Mouse (Mus musculus): ENCODE measurements around the gene Cela1. TPM values are rescaled to one million over a fixed set of nuclear protein-coding genes. Genes with fewer than 3 reads are reported as not detected.

Gene Cela1
- polyA plus RNA-seq, 1 experiment from 2014 or later, result 1.2 TPM

DNA sequence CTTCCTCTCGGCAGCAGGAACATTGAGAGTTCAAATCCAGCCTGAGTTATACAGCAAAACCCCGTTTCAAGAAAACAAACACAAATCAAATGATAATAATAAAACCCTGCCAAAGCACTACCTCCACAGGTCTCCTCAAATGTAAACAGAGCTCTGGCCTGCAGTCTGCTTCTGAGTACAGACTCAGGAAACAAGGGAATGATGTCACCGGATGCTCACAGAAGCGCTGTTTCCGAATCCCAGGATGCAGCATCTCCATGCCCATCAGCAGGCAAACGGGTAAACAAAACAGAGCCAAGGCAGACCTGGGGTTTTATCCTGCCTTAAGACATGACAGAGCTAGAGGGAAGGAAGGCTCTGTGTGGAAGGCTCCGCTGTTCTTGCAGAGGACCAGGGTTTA lies 58.9 kb downstream of the Cela1 start:
- Histone ChIP-seq H3K9ac (no peak overlapping the region), H3K36me3 (no peaks in the 10 kb centered on the region), H3K4me1 (replicated peaks) (no peaks in the 10 kb centered on the region), H3K4me3 (no peak overlapping the region), H3K9me3 (no peaks in the 10 kb centered on the region), H3K4me2 (no peak overlapping the region), H3K27me3 (0 out of 2 replicates have a peak, but pooled peaks cover 6% of the 10 kb centered on the region), H3K27ac (replicated peaks) (no peak overlapping the region)
- ATAC-seq (ENCODE audit: low FRiP score, low read depth), result no peak
- WGBS, result 61% methylated on average over 7 of the region's 7 CpGs

DNA sequence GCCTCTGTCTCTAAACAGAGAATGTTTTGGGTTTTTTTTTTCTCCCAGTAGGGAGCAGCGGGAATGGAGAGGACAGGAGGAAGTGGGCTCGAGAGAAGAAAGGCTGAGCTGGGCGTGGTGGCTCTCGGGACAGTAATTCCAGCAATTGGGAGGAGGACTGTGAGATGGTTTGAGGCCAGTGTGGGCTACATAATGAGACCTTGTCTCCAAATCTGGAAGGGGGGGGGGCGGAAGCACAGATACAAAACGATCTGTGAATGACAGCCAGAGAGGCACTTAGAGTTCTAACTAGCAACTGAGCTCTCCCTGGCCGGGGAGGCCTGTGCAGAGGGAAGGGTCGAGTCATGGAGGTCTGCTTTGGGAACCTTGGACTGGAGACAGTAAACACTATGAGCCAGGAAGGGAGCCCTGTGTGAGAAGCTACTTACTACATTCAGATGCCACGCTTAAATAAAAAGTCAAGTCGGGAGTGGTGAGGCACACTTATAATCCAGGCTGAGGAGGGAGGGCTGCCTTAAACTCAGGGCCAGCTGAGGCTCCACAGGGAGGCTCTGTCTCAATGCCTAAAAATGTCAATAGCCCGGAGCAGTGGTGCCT lies 59.8 kb downstream of the Cela1 start:
- H3K4me2 ChIP-seq, result no peak overlapping the region
- H3K4me1 ChIP-seq (replicated peaks), result no peaks in the 10 kb centered on the region
- no peak overlapping the region for H3K4me3 ChIP-seq
- no peak overlapping the region for H3K9ac ChIP-seq
- H3K27me3 ChIP-seq, result 0 out of 2 replicates have a peak, but pooled peaks cover 2% of the 10 kb centered on the region
- H3K9me3 ChIP-seq, result no peaks in the 10 kb centered on the region
- no peak for ATAC-seq (ENCODE audit: low FRiP score, low read depth)
- WGBS, result 6% methylated on average over 11 of the region's 11 CpGs
- no peak overlapping the region for H3K27ac ChIP-seq (replicated peaks)
- no peaks in the 10 kb centered on the region for H3K36me3 ChIP-seq

DNA sequence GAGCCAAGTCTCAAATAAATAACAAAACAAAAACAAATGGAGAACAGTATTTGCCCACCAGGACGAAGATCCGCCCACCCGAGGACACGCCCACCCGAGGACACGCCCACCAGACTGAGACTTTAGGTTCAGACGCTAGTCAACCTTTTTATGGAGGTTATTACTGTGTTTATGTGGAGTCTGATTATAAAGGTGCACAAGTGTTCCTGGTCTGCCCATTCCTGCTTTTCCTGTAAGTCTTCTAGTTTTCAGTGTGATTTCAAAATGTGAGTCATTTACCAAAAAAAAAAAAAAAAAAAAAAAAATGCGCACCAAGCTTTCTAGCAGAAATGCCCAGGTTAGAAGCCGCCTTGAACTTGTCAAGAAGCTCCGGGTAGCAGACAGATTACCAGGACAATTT lies 60.4 kb downstream of the Cela1 start:
- H3K4me2 ChIP-seq, result no peak overlapping the region
- no peaks in the 10 kb centered on the region for H3K4me1 ChIP-seq (replicated peaks)
- 0 out of 2 replicates have a peak, but pooled peaks cover 2% of the 10 kb centered on the region for H3K27me3 ChIP-seq
- WGBS, result 17% methylated on average over 10 of the region's 10 CpGs
- no peaks in the 10 kb centered on the region for H3K36me3 ChIP-seq
- H3K9me3 ChIP-seq, result no peaks in the 10 kb centered on the region
- H3K9ac ChIP-seq, result no peak overlapping the region
- ATAC-seq (ENCODE audit: low FRiP score, low read depth), result no peak
- H3K4me3 ChIP-seq, result no peak overlapping the region
- H3K27ac ChIP-seq (replicated peaks), result no peak overlapping the region

DNA sequence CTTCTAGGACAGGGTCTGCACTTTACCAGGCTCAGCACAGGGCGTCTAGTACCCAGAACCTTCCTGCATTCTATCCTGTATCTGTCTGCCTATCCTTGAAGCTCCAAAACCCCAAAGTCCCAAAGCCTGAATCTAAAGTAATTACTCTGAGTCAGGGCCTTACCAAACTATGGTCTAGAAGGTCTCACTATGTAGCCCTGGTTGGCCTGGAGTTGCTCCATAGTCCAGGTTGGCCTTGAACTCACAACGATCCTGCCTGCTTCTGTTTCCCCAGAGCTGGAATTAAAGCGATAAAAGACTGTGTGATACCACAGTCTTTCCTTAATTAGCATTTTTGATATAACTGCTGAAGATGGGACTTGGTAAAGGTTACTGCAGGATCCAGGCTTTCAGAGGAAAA lies 63.3 kb downstream of the Cela1 start:
- Histone ChIP-seq H3K27me3 (0 out of 2 replicates have a peak, but pooled peaks cover 1% of the 10 kb centered on the region), H3K4me3 (no peak overlapping the region), H3K27ac (replicated peaks) (no peak overlapping the region), H3K36me3 (peaks cover 15% of the 10 kb centered on the region), H3K4me2 (no peak overlapping the region), H3K9ac (no peak overlapping the region), H3K4me1 (replicated peaks) (no peaks in the 10 kb centered on the region), H3K9me3 (no peaks in the 10 kb centered on the region)
- ATAC-seq (ENCODE audit: low FRiP score, low read depth), result no peak
- WGBS, result 85% methylated on average over 3 of the region's 3 CpGs

Small RNA genes lying within 50 kb of the gene (microRNA-seq; reads per million reads assigned to microRNA genes)
- gene Mir6961, result not detected

Other genes starting within 250 kb of the Cela1 start
- 55.5 and 56.7 TPM in 2 replicates for gene Letmd1, start 218.9 kb downstream of the Cela1 start, polyA plus RNA-seq (2015; fragmentation: Nextera tagmentation; extraction: Ambion mirVana)
- gene Csrnp2, start 192.4 kb downstream of the Cela1 start, polyA plus RNA-seq (2015; fragmentation: Nextera tagmentation; extraction: Ambion mirVana), result 43.5 and 46.5 TPM in 2 replicates
- 34.2 and 35.9 TPM in 2 replicates for gene Tfcp2, start 135.9 kb downstream of the Cela1 start, polyA plus RNA-seq (2015; fragmentation: Nextera tagmentation; extraction: Ambion mirVana)
- 35.0 and 38.1 TPM in 2 replicates for gene Pou6f1, start 87.9 kb downstream of the Cela1 start, polyA plus RNA-seq (2015; fragmentation: Nextera tagmentation; extraction: Ambion mirVana)
- 125 and 130 TPM in 2 replicates for gene Dazap2, start 72.6 kb downstream of the Cela1 start, polyA plus RNA-seq (2015; fragmentation: Nextera tagmentation; extraction: Ambion mirVana)
- 4.0 and 5.0 TPM in 2 replicates for gene Smagp, start 51.0 kb downstream of the Cela1 start, polyA plus RNA-seq (2015; fragmentation: Nextera tagmentation; extraction: Ambion mirVana)
- 1.6 and 2.2 TPM in 2 replicates for gene Bin2, start 18.4 kb downstream of the Cela1 start, polyA plus RNA-seq (2015; fragmentation: Nextera tagmentation; extraction: Ambion mirVana)
- 0.14 and 0.25 TPM in 2 replicates for gene Galnt6, start 41.5 kb upstream of the Cela1 start, polyA plus RNA-seq (2015; fragmentation: Nextera tagmentation; extraction: Ambion mirVana)
- gene Slc4a8, start 73.8 kb upstream of the Cela1 start, polyA plus RNA-seq (2015; fragmentation: Nextera tagmentation; extraction: Ambion mirVana), result 26.7 and 27.1 TPM in 2 replicates
- 21.0 and 29.2 TPM in 2 replicates for gene Scn8a, start 181.9 kb upstream of the Cela1 start, polyA plus RNA-seq (2015; fragmentation: Nextera tagmentation; extraction: Ambion mirVana)

Data from hindbrain, embryonic 15.5 days (tissue).